Mouse (Mus musculus) MEL-GATA-1-ER (cell line): ENCODE data around the gene Med25.

ENCODE experiments used
- DNase-seq: peaks from one replicate; pipeline ENCODE4 v3.0.0-alpha.2; 2012; ENCODE audit warnings: low read depth; ENCODE audit errors: extremely low read depth

The Med25 gene

GRCm38 (mm10) chr7:44892276-44892921 is at the start of gene Med25:
Gene Med25, minus strand, starts transcription at chr7:44892712.
- peak; percentile 88 for DNase-seq

GRCm38 (mm10) chr7:44938680-44939079 is 46.2 kb upstream of the Med25 start:
- DNase-seq = no peak

GRCm38 (mm10) chr7:44929204-44930151 is 37.0 kb upstream of the Med25 start, which contains the start of gene Ap2a1:
Gene Ap2a1, minus strand, starts transcription at chr7:44929496.
- DNase-seq = peak; percentile 99

- DNase-seq = peak; percentile 34
These were observed 36.1 kb upstream of the Med25 start for GRCm38 (mm10) chr7:44928570-44928969.

- peak; percentile 33 for DNase-seq
These were observed 33.0 kb upstream of the Med25 start for GRCm38 (mm10) chr7:44925468-44925867.

GRCm38 (mm10) chr7:44922530-44922929 is 30.0 kb upstream of the Med25 start:
- no peak for DNase-seq

GRCm38 (mm10) chr7:44919127-44919526 is 26.6 kb upstream of the Med25 start:
- DNase-seq = no peak

- DNase-seq = no peak
These were observed 25.7 kb upstream of the Med25 start for GRCm38 (mm10) chr7:44918219-44918618.

GRCm38 (mm10) chr7:44916881-44917280 is 24.4 kb upstream of the Med25 start:
- no peak for DNase-seq

GRCm38 (mm10) chr7:44916191-44916590 is 23.7 kb upstream of the Med25 start:
- no peak for DNase-seq

- no peak for DNase-seq
These were observed 22.8 kb upstream of the Med25 start for GRCm38 (mm10) chr7:44915314-44915713.

GRCm38 (mm10) chr7:44914396-44914795 is 21.9 kb upstream of the Med25 start:
- no peak for DNase-seq

- no peak for DNase-seq
These were observed 16.4 kb upstream of the Med25 start for GRCm38 (mm10) chr7:44908706-44909476.

GRCm38 (mm10) chr7:44905430-44905829 is 12.9 kb upstream of the Med25 start:
- DNase-seq = no peak

GRCm38 (mm10) chr7:44901230-44901722 is 8.8 kb upstream of the Med25 start:
- DNase-seq = no peak

GRCm38 (mm10) chr7:44900632-44901031 is 8.1 kb upstream of the Med25 start:
- DNase-seq = no peak

GRCm38 (mm10) chr7:44898607-44899006 is 6.1 kb upstream of the Med25 start:
- DNase-seq = no peak

- no peak for DNase-seq
These were observed 4.0 kb upstream of the Med25 start for GRCm38 (mm10) chr7:44896499-44896898.

GRCm38 (mm10) chr7:44895593-44896434 is 3.3 kb upstream of the Med25 start, which contains the start of gene Fuz:
Gene Fuz, plus strand, starts transcription at chr7:44896079.
- peak; percentile 93 for DNase-seq

- no peak for DNase-seq
These were observed 2.7 kb upstream of the Med25 start for GRCm38 (mm10) chr7:44895206-44895592.
